Mouse (Mus musculus) cerebellum, adult 2 months (tissue): Measurements from ENCODE around the gene Ahsg. TPM values are rescaled to one million over a fixed set of nuclear protein-coding genes. Genes with fewer than 3 reads are reported as not detected.
A peak's percentile ranks its signal among the peaks of the same experiment; 100 is the strongest.

ENCODE experiments used
- DNase-seq, 2 experiments: peaks; one replicate each; pipeline ENCODE4 v3.0.0; 2021
- H3K27ac ChIP-seq: fragments of 200-500 bp; 2 replicates; pipeline ENCODE4 v1.5.1; 2012; ENCODE audit warnings: low read length, control low read depth, inconsistent platforms; ENCODE audit not compliant: insufficient read depth
- H3K27me3 ChIP-seq: fragments of 200-500 bp; 2 replicates; pipeline ENCODE4 v1.6.1; 2012; ENCODE audit warnings: inconsistent platforms, mild to moderate bottlenecking, low read length, moderate library complexity; ENCODE audit not compliant: control insufficient read depth, insufficient read depth
- H3K4me1 ChIP-seq: fragments of 200-500 bp; 2 replicates; pipeline ENCODE4 v1.6.1; 2011; ENCODE audit warnings: low read length; ENCODE audit not compliant: control insufficient read depth, insufficient read depth
- H3K4me3 ChIP-seq: fragments of 200-500 bp; replicated peaks from 2 replicates; pipeline ENCODE3; 2011; ENCODE audit warnings: mild to moderate bottlenecking, low read depth, low read length, control low read depth; ENCODE audit not compliant: insufficient read depth
- CTCF ChIP-seq: fragments of 200-500 bp; IDR thresholded peaks from 2 replicates; pipeline ENCODE4 v1.5.1; 2011; ENCODE audit warnings: low read depth, mild to moderate bottlenecking, control low read depth, low read length, moderate library complexity, borderline replicate concordance; ENCODE audit not compliant: insufficient read depth
- POLR2A ChIP-seq: fragments of 200-500 bp; IDR thresholded peaks from 2 replicates; pipeline ENCODE4 v1.6.1; 2011; ENCODE audit warnings: low read length, control low read depth, borderline replicate concordance; ENCODE audit not compliant: insufficient read depth
- WGBS: fragments of 180-500 bp; shearing (Covaris S2); methylation state at CpG from one replicate; pipeline ENCODE4 v1.1.7; 2018; 5-methylcytosine and 5-hydroxymethylcytosine counted together
- polyA plus RNA-seq: library from polyadenylated mRNA; depleted of rRNA; stranded (reverse); fragments of >200 nt; gene quantifications from 2 replicates; pipeline ENCODE4 v1.2.3, GENCODE M21; 2012; rRNA removed

Ahsg gene
- polyA plus RNA-seq = not detected in 2 replicates

DNA sequence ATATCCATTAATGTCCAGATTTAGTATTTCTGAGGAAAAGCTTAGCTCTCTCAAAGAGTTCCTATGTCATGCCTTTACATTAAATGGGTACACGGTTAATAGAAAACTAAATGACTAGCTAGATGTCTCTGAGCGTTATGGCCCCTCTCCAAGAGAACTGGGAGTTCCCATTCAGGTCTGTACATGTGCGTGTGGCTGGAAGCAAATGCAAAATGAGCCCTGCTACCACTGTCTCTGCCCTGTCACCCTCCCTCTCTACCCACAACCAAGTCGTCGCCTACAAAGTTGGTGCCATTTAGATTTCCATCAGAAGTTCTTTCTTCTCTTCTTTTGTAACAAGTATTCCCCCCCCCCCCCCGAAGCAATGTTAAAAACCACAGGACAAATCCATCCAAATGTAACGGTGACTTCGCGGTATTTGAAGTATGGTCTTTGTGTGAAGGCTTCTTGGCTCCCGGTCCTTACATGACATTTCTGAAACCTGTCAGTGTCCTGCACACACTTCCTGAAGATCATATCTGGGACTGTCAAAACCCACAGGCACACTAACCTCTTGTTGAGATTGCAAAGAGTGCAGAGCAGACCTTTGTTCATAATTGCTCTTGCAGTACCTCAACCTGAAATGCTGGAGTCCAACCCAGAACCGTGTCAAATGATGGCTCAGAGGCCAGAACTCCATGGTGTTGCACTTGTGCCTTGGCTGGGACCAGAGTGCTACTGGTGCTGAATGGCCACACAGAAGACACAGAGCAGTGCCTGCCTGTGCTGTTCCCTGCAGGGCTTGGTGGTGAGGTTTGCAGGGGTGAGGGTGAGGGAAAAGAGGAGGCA lies at the start of gene Ahsg:
Gene Ahsg (plus strand): TSS at position 595 of the 828 bp plus-strand sequence.
- H3K27me3 ChIP-seq = no peaks in the 10 kb centered on the region
- H3K4me1 ChIP-seq = no peaks in the 10 kb centered on the region
- H3K27ac ChIP-seq = no peak within 1 kb of the TSS
- no peak within 1 kb of the TSS for H3K4me3 ChIP-seq
- no peak for TF ChIP-seq POLR2A
- TF ChIP-seq CTCF = no peak
- DNase-seq = no peak
- WGBS = 74% methylated on average over 11 of the region's 11 CpGs

- H3K4me3 ChIP-seq = no peak overlapping the region
- 93% methylated on average over 5 of the region's 5 CpGs for WGBS
Observed at GRCm38 (mm10) chr16:22842871-22843270, 48.2 kb upstream of the Ahsg start.

GRCm38 (mm10) chr16:22844061-22844801 lies 46.8 kb upstream of the Ahsg start:
- peak overlapping the region; percentile 84 for H3K4me3 ChIP-seq
- no peak overlapping the region for H3K27ac ChIP-seq
- peak; percentile 81 to 83 for DNase-seq
- 2% methylated on average over 26 of the region's 26 CpGs for WGBS
- no peaks in the 10 kb centered on the region for H3K4me1 ChIP-seq
- no peaks in the 10 kb centered on the region for H3K27me3 ChIP-seq
- TF ChIP-seq CTCF (no peak), POLR2A (peak; percentile 51)

More at GRCm38 (mm10) chr16:22842871-22843270, 48.2 kb upstream of the Ahsg start:
- H3K4me1 ChIP-seq = no peaks in the 10 kb centered on the region
- DNase-seq = no peak
- TF ChIP-seq POLR2A = no peak
- TF ChIP-seq CTCF = no peak
- no peak overlapping the region for H3K27ac ChIP-seq
- no peaks in the 10 kb centered on the region for H3K27me3 ChIP-seq

DNA sequence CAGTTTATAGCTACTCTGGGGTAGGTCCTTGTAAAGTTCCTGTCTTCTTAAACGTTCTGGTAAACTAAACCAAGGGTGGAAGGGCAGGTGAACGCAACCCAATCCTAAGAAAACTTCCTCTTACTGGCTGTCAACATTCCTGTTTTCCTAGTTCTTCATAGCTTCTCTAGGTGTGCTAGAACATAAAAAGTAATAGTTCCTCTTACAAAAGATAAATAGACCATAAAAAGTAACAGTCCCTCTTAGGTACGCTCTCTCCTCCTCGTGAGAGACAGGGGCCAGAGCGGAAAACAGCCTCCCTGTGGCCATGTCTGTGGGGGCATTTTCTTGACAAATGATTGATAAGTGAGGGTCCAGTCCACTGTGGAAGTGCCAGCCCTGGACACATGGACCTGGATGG lies 46.2 kb upstream of the Ahsg start:
- DNase-seq = no peak
- H3K27me3 ChIP-seq = no peaks in the 10 kb centered on the region
- H3K4me3 ChIP-seq = peak overlapping the region; percentile 84
- H3K27ac ChIP-seq = no peak overlapping the region
- TF ChIP-seq POLR2A = no peak
- TF ChIP-seq CTCF = no peak
- WGBS = 64% methylated on average over 5 of the region's 5 CpGs
- no peaks in the 10 kb centered on the region for H3K4me1 ChIP-seq

DNA sequence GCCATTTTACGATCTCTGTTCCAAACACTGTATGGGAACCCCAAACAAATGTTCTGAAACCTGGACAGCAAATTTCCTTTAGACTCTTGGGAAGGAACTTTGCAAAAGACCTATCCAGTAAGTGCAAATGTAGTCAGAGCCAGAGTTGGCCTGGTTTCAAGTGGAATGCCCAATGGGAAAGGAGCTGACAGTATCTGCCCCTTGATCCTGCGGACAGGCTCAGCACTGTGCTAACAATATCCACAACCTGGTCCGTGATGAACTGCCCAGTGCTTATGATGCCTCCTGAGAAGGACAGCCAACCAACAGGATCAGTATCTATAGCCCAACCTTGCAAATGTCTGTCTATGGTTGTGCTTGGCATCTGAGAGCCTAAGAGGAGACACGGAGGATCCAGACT lies 45.6 kb upstream of the Ahsg start:
- no peak overlapping the region for H3K27ac ChIP-seq
- WGBS = 76% methylated on average over 4 of the region's 4 CpGs
- no peaks in the 10 kb centered on the region for H3K4me1 ChIP-seq
- TF ChIP-seq CTCF (no peak), POLR2A (no peak)
- H3K4me3 ChIP-seq = no peak overlapping the region
- no peak for DNase-seq
- H3K27me3 ChIP-seq = no peaks in the 10 kb centered on the region

DNA sequence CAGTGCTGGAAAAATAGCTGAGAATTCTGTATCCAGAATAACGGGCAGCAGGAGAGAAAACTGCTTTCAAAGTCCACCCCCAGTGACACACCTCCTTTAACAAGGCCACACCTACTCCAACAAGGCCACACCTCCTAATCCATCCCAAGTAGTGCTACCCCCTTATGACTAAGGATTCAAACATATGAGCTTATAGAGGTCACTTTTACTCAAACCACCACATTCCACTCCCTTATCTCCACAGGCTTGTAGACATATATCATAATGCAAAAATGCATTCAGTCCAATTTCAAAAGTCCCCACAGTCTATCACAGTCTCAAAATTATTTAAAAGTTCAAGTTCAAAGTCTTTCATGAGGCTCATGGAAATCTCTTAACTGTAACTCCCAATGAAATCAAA lies 43.4 kb upstream of the Ahsg start:
- H3K27ac ChIP-seq = no peak overlapping the region
- DNase-seq = no peak
- WGBS = 93% methylated on average over 1 of the region's 1 CpGs
- no peaks in the 10 kb centered on the region for H3K27me3 ChIP-seq
- no peak for TF ChIP-seq CTCF
- TF ChIP-seq POLR2A = no peak
- H3K4me3 ChIP-seq = no peak overlapping the region
- H3K4me1 ChIP-seq = no peaks in the 10 kb centered on the region

DNA sequence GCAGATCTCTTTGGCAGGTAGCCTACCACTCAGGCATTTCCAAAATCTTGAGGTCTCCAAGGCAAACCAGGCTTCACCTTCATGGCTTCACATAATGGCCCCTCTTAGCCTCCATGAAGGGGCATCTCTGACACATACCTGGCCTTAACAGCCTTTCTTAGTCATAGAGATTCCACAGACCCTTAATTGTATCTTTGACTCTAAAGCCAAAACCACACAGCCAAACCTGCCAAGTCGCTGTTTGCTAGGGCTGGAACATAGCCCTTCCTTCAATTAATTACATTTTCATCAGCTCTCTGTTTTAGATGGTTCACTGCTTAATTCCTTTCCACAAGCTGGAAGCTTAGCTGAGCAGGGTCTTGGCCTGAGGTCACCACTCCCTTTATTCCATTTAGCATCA lies 42.7 kb upstream of the Ahsg start:
- Histone ChIP-seq H3K27ac (no peak overlapping the region), H3K27me3 (no peaks in the 10 kb centered on the region), H3K4me3 (no peak overlapping the region), H3K4me1 (no peaks in the 10 kb centered on the region)
- no peak for DNase-seq
- no peak for TF ChIP-seq POLR2A
- no peak for TF ChIP-seq CTCF
- WGBS = 32% methylated on average over 1 of the region's 1 CpGs

GRCm38 (mm10) chr16:22852709-22853108 lies 38.4 kb upstream of the Ahsg start:
- Histone ChIP-seq H3K4me1 (no peaks in the 10 kb centered on the region), H3K4me3 (no peak overlapping the region), H3K27me3 (no peaks in the 10 kb centered on the region), H3K27ac (no peak overlapping the region)
- WGBS = 88% methylated on average over 4 of the region's 4 CpGs
- TF ChIP-seq POLR2A (no peak), CTCF (no peak)
- no peak for DNase-seq
